Mouse (Mus musculus) thymus, postnatal 10 days (tissue): ENCODE results near the gene Igfbp4.

ENCODE experiments used
- DNase-seq, 2 experiments: peaks; one replicate each; pipeline ENCODE4 v3.0.0; 2021; ENCODE audit warnings: low spot score in 2 of 2

Gene Igfbp4

DNA sequence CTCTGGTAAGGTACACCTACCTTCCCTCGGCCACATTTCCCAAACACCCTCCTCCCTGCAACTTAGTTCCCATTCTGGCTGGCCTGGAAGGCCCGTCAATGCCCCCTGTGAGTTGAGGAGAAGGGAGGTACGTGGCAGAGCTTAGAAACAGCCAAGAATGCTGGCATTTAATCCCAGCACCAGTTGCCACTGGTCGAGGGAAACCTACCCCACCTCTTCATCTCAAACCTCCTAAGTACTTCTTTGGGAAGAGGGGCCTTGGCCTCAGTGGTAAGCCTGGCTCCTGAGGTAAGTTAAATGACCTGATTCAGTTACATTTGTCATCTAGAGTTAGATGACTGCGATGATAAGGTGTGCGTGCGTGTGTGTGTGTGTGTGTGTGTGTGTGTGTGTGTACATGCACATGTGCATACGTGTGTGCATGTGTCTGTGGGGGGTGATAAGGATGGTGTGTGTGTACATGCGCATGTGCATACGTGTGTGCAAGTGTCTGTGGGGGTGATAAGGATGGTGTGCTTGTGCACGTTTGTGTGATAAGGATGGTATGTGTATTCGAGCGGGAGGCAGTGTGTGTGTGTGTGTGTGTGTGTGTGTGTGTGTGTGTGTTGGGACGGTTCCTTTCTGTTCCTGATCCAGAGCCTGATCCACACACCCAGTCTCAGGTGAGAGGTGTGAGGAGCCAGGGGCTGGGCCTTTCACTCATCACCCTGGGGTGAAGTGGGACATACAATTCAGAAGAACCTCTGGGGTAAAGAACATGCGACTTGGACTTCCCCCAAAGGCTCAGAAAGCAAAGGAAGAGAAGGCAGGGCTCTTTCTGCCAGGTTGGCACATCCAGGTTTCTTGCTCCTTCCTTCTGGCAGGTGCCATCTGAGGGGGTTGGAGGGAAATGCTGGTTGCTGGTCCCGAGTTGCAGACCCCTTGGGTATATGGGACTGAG is 1.1 kb downstream of the Igfbp4 start:
- DNase-seq = no peak

DNA sequence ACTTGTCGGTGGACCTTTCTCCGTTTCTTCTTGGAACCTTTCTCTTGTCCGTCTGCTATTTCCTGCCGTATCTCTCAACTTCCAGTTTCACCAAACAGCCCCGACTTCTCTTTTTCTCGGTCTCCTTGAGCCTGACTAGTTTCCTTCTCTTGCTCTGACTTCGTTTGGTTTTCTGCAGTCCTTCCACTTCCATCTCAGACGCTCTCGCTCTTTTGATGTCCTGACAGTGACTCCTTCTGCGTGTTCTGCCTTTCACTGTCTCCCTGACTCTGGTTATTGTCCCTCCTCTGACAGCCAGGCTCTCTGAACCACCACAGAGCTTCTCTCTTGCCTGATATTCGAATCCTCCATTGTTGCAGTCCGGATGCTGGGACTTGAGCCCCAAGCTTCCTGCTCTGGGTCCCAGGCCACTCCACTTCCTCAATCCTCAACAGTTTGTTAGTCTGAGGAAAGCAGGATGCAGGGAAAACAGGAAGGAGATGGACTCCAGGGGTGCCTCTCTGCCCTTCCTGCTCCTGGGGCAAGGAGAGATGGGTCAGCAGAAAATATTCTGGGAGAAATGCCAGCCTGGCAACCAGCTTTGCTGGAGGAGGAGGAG is 1.9 kb downstream of the Igfbp4 start:
- DNase-seq = no peak

DNA sequence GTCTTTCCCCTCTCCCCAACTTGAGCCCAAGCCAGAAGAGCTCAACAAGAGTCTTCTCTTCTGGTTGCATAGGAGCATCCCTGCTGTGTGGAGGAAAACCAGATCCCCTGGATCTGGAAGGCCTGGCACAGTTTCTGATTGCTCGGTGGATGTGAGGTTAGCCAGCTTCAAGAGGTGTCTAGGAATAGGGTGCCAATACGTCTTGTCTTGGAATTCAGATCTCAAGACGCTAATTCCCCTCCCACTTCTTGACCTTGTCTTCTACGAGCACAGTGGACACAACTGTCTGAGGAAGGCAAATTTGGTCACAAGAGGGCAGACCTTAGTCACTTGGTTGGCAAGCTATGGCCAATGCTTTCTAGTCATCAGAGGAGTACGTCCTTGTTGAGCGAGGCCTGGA is 2.6 kb downstream of the Igfbp4 start:
- DNase-seq = no peak

DNA sequence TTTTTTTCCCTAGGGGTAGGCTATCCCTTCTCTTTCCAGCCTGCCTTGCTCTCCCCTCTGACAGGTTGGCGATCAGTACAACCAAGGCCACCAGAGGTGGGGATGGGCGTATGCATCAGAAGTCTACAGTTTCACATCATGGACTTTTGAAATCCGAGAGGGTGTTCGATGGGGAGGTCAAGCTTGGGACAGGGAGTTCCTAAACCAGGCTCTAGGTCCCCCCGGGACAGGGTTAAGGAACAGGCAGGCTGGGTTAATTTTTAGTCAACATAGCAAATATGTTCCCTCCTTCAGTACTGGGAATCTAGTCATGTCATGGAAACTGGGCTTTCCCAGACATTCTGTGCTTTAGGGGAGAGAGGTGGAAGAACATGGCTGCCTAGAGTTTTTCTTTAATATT is 3.3 kb downstream of the Igfbp4 start:
- DNase-seq = no peak

DNA sequence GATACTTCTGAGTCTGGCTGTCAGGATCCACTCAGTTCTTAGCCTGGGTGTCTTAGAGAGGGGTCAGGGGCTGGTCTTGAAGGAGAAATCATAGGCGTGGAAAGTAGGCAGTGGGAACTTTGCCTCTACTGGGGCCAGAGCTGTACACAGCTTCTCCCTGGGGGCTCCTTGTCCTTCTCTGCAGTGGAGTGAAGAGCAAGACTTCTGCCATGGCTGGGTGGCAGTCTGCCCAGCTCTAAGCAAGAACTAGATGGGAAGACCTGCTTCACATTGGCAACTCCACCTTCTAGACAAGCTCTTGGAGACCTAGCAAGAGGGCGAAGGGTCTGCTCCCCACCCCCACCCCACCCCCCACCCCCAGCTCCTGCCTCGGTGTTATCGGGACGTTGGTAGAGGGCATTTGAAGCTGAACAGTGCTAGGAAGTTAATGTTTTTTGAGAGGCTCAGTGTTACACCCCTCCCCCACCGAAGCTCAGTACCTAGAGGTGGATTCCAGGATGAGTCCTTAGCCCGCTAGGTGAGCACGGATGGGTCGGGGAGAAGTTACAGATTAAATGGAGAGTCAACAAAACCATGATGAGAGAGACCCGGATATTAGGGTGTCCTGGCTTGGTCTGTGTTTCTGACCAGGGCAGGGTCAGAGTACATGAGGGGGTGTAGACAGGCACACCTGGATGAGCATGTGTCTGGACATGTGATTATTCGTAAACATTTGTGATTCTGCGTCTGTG is 4.3 kb downstream of the Igfbp4 start:
- DNase-seq = no peak

DNA sequence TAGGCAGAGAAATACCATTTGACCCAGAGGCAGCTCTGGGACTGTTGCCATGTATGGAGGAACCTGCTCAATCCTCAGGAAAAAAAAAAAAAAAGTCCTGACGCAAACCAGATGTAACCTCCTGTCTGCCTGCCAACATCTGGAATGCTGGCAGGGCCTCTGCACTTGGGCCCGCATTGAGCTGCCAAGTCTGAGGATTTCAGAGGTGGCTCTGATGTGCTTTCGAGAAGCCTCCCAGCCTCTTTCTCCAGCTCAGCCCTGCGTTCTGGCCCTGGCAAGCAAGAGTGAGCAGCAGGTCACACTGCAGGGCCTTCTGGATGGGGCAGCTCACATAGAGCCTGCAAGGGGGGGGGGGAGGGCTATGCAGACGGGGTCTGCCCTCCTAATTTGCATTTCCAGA is 6.1 kb downstream of the Igfbp4 start:
- no peak for DNase-seq

DNA sequence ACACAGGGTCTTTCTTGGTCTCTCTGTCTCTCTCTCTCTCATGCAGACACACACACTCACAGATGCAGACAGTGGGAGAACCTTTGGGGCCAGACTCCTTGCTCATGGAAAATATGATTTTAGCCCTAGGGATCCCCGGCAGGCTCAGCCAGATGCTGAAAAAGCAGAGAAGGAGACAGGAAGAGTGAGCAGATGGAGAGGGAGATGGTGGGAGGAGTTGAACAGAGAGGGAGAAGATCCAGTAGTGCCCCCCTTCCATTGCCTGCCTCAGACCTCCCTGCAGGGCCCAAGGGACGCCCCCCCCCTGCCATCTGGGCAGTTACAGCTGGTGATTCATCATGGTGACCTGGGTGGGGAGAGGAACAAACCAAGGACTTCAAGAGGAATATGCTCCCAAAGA is 6.6 kb downstream of the Igfbp4 start:
- no peak for DNase-seq

DNA sequence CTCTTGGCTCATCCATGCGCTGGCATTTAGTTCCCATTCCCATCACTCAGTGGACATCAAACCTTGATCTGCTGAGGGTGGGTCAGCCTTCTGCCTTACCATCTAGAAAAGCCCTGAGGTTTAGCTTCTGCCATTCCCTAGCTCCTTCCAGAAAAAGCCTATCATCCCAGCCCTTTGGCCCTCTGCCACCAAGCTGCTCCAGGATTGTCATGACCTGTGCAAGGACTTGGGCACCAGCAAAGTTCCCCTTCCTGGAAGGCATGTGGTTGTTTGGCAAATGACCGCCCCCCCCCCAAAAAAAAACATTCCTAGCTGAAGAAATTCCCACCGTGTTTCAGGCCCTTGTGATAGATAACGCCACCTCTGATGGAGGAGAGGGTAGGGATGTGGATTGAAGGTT is 14.1 kb downstream of the Igfbp4 start:
- DNase-seq = no peak

DNA sequence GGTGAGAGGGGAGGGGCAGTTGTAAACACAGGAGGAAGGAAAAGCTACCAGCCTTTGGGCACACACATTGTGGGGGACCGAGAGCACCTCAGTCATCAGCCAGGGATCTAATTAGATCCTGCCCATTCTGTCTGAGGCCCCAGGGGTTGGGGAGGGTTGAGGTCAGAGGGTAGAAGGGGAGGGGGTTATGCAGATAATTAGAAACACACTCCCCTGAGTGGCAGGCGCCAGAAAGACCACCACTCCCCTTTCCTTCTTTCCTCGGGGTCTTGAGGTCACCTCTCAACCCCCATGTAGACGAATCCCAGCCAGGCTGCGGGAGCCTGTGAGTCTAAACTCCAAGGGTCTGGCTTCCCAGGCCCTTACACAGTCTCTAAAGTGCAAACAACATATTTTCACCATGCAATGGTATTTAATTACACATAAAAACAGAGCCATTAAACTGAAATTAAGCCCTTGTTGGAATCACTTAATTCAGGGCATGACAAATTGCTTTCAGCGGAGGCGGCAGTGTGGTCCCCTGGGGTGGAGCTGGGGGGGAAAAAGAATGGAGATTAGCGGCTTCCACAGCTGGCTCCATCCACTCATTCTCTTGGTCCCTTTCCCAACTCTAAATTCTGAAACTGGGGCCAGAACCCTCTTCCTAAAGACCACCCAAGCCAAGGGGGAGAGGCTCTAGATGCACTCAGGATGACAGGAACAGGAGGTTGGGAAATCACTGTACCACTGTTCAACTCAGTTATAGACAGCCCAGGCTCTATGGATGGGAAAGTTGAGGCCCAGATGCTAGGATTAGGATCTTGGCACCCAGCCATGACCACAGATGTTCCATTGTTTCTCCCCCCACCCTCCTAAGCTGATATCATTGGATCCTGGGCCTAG is 14.8 kb downstream of the Igfbp4 start:
- DNase-seq = no peak

DNA sequence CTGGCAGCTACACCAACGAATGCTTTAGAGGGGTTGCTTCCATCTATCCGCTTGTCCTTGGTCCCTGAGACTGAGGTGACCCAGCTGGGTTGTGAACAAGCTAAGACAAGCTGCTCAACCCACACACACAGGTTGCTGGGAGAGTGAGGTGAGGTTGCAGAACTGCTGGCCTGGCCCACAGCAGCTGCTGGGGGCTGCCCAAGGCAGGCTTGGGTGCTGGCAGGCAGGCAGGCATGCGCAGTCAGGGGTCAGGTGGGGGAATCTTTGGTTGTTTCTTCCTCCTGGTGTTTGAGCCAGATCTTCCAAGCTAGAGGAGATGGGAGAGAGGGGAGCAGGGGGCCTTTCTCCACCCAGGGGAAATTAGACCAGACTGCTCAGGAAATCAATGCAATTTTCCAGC is 19.4 kb downstream of the Igfbp4 start:
- DNase-seq = no peak

DNA sequence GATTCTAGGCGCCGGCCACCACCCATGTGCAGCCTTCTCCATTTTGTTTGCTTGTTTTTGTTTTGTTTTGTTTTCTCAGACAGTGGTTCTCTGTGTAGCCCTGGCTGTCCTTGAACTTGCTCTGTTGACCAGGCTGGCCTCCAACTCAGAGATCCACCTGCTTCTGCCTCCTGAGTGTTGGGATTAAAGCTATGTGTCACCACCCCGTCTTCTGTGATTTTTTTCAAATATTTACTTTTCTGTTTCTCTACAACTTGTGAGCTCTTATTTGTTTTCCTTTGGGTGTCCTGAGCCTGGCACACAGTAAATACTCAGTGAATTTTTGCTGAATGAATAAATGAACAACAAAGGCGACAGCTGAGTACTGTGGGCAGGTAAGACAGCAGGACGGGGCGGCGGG is 21.6 kb downstream of the Igfbp4 start:
- no peak for DNase-seq

DNA sequence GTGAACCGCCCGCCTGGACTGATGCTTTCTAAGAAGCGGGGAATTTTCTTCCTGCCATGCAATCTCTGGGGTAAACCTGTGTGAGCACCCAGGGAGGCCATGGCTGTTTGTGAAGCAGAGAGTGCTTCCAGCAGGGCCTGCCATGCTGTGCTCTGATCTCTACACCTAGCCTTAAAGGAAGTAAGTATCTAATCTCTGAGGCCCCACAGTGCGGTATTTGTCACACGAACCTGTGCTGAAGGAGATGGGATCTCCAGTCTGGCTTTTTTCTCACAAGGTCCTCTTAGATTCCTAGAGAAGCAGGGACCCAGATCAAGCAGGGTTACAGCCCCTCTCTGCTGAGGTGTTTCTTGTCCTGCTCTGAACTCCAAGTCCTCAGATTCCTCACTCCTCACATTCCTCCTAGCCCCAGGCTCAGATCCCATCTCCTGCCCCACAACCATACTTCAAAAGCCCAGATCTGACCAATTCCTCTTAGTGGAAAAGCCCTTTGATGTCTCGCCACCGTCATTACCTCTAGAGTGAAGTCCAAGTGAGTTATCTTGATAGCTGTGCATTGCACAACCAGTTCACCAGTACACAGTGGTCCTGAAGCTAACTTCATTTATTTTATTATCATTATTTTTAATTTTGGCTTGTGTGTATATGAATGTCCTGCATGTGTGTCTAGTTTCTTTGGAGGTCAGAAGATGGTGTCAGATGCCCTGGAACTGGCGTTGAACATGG is 22.5 kb downstream of the Igfbp4 start:
- no peak for DNase-seq

DNA sequence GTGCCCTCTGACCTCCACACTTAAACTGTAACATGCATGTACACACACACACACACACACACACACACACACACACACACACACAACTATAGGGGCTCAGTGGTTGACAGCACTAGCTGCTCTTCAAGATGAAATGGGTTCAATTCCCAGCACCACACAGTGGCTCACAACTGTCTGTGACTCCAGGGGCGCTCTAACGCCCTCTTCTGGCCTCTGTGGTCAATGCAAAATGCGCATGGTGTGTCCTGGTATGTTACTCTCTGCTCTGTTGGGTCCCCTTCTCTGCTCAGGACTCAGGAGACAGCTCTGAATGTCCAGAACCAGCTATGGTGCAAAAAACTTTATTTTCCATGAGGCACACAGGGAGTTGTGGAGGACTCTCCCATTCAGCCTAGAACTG is 24.3 kb downstream of the Igfbp4 start:
- no peak for DNase-seq

DNA sequence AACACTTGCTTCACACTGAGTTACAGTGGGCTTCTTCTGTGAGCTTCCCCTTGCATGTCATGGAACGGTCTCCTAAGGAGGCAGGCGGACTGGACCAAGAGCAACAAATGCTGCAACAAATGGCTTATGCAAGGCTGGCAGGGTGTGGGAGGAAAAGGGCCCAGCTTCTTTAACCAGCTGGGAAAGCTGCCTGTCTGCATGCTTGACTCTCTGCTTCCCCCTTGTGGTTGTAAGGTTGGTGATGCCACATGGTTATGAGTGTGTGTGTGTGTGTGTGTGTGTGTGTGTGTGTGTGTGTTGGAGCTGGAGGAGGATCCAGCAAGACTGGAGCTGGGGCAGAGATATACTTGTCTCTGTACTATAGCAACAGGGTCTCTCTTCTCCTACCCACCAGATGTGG is 24.9 kb downstream of the Igfbp4 start:
- peak; percentile 53 to 86 for DNase-seq

DNA sequence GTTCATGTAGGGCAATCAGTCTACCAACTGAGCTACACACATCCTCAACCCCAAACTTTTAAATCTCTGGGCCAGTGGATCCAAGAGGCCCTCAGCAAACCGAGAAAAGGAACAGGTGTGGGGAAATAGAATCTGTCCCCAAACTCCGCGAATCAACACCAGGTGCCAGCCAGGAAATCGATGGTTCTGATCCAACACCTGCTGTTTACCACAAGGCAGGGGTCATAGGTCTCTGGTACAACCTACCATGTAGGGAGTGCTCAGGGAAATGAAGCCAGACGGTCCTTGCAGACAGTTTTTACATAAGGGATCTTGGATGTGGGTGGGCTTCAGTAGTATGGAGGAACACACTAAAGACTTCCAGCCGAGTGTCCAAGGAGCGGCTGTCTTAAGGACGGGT is 26.5 kb downstream of the Igfbp4 start:
- no peak for DNase-seq

DNA sequence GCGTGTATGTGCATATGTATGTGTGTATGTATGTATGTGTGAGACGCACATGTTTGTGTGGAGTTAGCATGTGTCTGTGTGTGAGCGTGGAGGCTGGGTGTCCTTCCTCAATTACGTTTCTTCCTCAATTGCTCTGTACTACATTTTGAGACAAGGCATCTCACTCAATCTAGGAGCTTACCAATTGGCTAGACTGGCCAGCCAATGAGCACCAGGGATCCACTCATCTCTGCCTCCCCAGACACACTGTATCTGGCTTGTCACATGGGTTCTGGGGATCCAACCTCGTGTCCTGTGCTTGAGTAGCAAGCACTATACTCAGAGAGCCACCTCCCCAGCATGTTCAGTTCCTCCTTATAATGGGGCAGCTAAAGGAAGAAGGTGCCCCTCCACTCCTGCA is 27.4 kb downstream of the Igfbp4 start:
- DNase-seq = no peak

DNA sequence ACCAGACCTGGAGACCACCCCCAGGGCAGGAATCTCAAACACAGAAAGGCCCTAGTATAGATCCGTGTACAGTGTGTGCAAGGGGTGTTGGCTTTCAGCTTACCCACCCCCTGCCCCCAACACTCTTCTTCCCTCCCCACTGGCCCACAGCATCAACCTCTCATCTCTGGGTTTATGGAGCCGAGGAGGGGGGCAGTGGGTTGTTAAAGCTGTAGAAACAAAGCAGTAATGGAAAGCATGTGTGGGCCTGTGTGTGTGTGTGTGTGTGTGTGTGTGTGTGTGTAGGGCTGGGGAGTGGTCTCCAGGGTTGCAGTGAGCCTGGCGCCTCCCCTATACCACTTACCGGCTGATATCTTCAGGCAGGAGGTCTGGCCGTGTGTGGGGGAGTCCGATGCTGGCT is 30.8 kb downstream of the Igfbp4 start:
- no peak for DNase-seq

DNA sequence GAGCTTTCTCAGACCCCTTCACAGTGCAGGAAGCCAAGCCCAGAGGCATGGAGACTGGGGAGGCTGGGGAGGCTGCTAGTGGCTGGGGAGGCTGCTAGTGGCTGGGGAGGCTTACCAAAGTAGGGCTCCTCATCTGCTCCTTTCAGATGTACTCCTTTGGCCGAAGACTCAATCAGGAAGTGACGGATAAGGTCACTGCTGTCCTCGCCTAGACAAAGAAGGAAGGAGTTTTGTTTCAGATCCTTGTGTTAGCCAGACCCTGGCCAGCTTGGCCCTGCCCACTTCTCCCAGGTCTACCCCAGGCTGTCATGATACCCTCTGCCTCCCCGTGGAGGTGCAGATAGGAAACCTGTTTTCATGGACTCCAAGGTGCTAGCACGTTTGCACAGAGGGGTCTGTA is 32.7 kb downstream of the Igfbp4 start:
- DNase-seq = no peak

DNA sequence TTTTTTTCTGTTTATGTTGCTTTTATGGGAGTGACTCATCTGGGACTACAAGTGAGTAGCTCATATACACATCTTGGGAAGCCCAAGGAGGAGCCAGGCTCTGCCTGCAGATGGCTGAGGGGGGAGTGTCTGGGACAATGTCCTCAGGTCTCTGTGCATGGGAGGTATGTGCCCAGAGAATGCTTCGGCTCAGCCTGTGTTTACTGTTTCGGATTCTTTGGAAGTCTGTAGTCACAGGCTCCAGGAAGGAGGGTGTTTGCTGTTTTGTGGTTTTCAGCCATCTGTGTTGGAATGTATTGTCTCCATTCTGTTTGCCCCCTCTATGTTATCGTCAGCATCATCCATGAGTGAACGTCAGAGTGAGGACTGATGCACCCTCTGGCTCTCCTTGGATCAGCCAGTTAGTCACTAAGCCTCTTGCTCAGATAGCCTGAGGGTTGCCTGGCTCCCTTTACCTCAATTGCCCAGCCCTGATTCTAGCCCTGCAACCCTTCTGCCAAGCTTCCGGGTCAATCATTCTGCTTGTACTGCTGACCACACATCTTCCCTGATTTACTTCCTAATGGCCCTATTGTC is 35.8 kb downstream of the Igfbp4 start:
- DNase-seq = no peak

DNA sequence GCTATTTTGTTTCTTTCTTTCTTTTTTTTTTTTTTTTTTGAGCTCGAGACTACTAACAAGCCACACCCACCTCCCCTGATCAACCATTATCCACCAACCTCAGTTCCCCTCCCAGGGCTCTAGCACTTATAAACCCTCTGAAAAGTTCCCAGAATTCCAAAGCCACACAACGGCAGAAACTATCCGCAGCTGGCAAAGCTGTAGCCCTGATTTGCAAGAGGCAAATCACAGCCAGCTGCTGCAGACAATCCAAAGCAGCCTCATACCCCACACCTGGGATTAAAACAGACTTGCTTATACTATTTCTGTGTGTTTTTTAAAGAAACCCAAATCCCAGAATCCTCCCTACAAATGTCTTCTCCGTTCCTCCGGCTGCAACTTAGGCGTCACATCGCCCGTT is 36.8 kb downstream of the Igfbp4 start:
- no peak for DNase-seq
